Mouse (Mus musculus) heart, postnatal 0 days (tissue): Measurements from ENCODE around the gene R3hcc1l.

ENCODE experiments used
- CTCF ChIP-seq: IDR thresholded peaks from 2 replicates; pipeline ENCODE4 v1.5.1; 2016; ENCODE audit warnings: antibody characterized with exemption, control low read depth, low read depth
- EP300 ChIP-seq: IDR thresholded peaks from 2 replicates; pipeline ENCODE4 v1.6.1; 2016; ENCODE audit warnings: antibody characterized with exemption, low read depth

DNA sequence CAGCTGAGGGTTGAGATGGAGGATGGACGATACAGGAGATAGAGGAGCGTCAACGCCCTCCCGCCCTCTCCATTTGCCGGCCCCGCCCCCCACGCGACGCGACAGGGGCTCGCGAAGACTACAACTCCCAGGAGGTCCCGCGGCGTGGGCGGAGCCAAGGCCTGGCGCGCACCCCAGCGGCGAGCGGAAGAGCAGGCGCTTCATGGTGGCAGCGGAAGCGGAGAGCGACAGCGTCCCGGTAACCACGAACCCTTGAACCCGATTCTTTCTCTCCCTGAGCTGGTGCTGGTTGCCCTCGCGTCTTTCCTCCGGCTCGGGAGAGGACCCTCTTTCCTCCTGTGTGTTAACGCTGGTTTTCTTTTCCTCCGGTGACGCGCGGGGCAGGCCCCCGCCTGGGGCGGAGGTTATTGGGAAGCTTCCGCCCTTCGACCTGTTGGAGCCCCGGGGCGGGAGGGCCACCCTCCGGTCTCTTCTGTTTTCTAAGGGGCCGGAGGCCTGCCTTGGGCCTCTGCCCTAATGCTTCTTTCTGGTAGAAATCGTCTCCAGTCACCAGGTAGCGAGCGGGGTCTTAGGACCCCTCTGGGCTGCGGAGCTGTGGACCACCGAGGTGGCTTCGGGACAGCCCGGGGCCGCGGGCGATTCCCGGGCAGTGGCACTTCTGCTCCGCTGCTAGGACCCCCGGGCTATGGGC lies at the start of gene R3hcc1l:
- TF ChIP-seq CTCF, result peak; percentile 63
- TF ChIP-seq EP300, result no peak
